Mouse (Mus musculus) cerebellum, adult (tissue): Measurements from ENCODE around the gene Gp1bb.

ENCODE experiments used
- ATAC-seq: cut with Nextera tagmentation; 2 replicates; pipeline ENCODE4 v1.9.2; 2017; ENCODE audit warnings: mild to moderate bottlenecking, moderate library complexity, mixed read lengths; ENCODE audit not compliant: insufficient number of reproducible peaks, low FRiP score, low TSS enrichment

Gene Gp1bb

GRCm38 (mm10) chr16:18629390-18630231 lies 7.4 kb upstream of the Gp1bb start, which contains the start of gene Sept5:
Gene Sept5, minus strand, starts transcription at chr16:18629954.
- peak; percentile 11 for ATAC-seq

- ATAC-seq: no peak
Measured at GRCm38 (mm10) chr16:18628948-18629340, 6.7 kb upstream of the Gp1bb start.

GRCm38 (mm10) chr16:18628206-18628947 lies 6.2 kb upstream of the Gp1bb start:
- ATAC-seq: no peak

GRCm38 (mm10) chr16:18627163-18627562 lies 5.0 kb upstream of the Gp1bb start:
- no peak for ATAC-seq

GRCm38 (mm10) chr16:18626376-18626878 lies 4.2 kb upstream of the Gp1bb start, which contains the start of gene Gm49601:
Gene Gm49601, minus strand, starts transcription at chr16:18626427.
- ATAC-seq: peak; percentile 29

- ATAC-seq: no peak
Measured at GRCm38 (mm10) chr16:18625791-18626311, 3.6 kb upstream of the Gp1bb start.

GRCm38 (mm10) chr16:18625097-18625496 lies 2.9 kb upstream of the Gp1bb start:
- no peak for ATAC-seq

- no peak for ATAC-seq
Measured at GRCm38 (mm10) chr16:18624641-18625040, 2.4 kb upstream of the Gp1bb start.

- no peak for ATAC-seq
Measured at GRCm38 (mm10) chr16:18623751-18624540, 1.7 kb upstream of the Gp1bb start.

GRCm38 (mm10) chr16:18622916-18623750 lies 930 bp upstream of the Gp1bb start:
- no peak for ATAC-seq

GRCm38 (mm10) chr16:18621362-18622001 lies 721 bp downstream of the Gp1bb start:
- ATAC-seq: no peak

GRCm38 (mm10) chr16:18620601-18621361 lies 1.4 kb downstream of the Gp1bb start:
- peak; percentile 24; the same call in 1 of the 2 replicates for ATAC-seq

- ATAC-seq: 0 out of 2 replicates have a peak, but pooled peaks have one; percentile 0
Measured at GRCm38 (mm10) chr16:18620201-18620600, 2.0 kb downstream of the Gp1bb start.

GRCm38 (mm10) chr16:18619110-18619509 lies 3.1 kb downstream of the Gp1bb start:
- ATAC-seq: no peak

GRCm38 (mm10) chr16:18618297-18618696 lies 3.9 kb downstream of the Gp1bb start:
- ATAC-seq: no peak

GRCm38 (mm10) chr16:18617370-18618065 lies 4.7 kb downstream of the Gp1bb start:
- ATAC-seq: peak; percentile 53

GRCm38 (mm10) chr16:18613301-18613700 lies 8.9 kb downstream of the Gp1bb start:
- ATAC-seq: no peak
